Mouse (Mus musculus) forebrain, embryonic 13.5 days (tissue): ENCODE measurements at regions not wholly inside any gene's neighbourhood (a gene's known extent, or its start where the extent isn't known, plus 50 kb on each side); places are given as distances from the start of the nearest gene placed in this dataset.

ENCODE experiments used
- ATAC-seq: fragments of 200-750 bp; cut with Nextera tagmentation; 2 replicates; pipeline ENCODE4 v1.8.0; 2017
- H3K27ac ChIP-seq: fragments of 300-500 bp; sonication (generic); 2 replicates; pipeline ENCODE4 v1.5.1; 2015; ENCODE audit warnings: inconsistent platforms, mild to moderate bottlenecking, moderate library complexity
- H3K27me3 ChIP-seq: fragments of 300-500 bp; sonication (generic); 2 replicates; pipeline ENCODE4 v1.6.1; 2015; ENCODE audit warnings: mild to moderate bottlenecking, inconsistent platforms
- H3K36me3 ChIP-seq: fragments of 300-500 bp; sonication (generic); 2 replicates; pipeline ENCODE4 v1.6.1; 2015; ENCODE audit warnings: mild to moderate bottlenecking, inconsistent platforms; ENCODE audit not compliant: poor library complexity, severe bottlenecking
- H3K4me1 ChIP-seq: fragments of 300-500 bp; sonication (generic); 2 replicates; pipeline ENCODE4 v1.6.1; 2015; ENCODE audit warnings: inconsistent platforms
- H3K4me2 ChIP-seq: fragments of 300-500 bp; sonication (generic); 2 replicates; pipeline ENCODE4 v1.6.1; 2015; ENCODE audit warnings: inconsistent platforms, mild to moderate bottlenecking, moderate library complexity
- H3K4me3 ChIP-seq: fragments of 300-500 bp; sonication (generic); 2 replicates; pipeline ENCODE4 v1.5.1; 2015; ENCODE audit warnings: mild to moderate bottlenecking, inconsistent platforms
- H3K9ac ChIP-seq: fragments of 300-500 bp; sonication (generic); 2 replicates; pipeline ENCODE4 v1.6.1; 2015; ENCODE audit warnings: mild to moderate bottlenecking, inconsistent platforms
- H3K9me3 ChIP-seq: fragments of 300-500 bp; sonication (generic); replicated peaks from 2 replicates; pipeline ENCODE4 v1.6.1; 2016; ENCODE audit warnings: inconsistent platforms
- WGBS: fragments of 180-500 bp; shearing (Covaris S2); methylation state at CpG from one replicate; pipeline ENCODE4 v1.1.7; 2015; 5-methylcytosine and 5-hydroxymethylcytosine counted together

- H3K4me1 ChIP-seq = no peaks in the 10 kb centered on the region
- no peaks in the 10 kb centered on the region for H3K27me3 ChIP-seq
- H3K4me2 ChIP-seq = no peak overlapping the region
- WGBS = 95% methylated on average over 3 of the region's 3 CpGs
- H3K4me3 ChIP-seq = no peak overlapping the region
- no peak overlapping the region for H3K9ac ChIP-seq
- no peaks in the 10 kb centered on the region for H3K36me3 ChIP-seq
- H3K27ac ChIP-seq = no peak overlapping the region
- ATAC-seq = no peak
- H3K9me3 ChIP-seq = 0 out of 2 replicates have a peak, but pooled peaks cover 3% of the 10 kb centered on the region
These were observed 195.4 kb upstream of the G6pd2 start for GRCm38 (mm10) chr5:61613232-61613631.

GRCm38 (mm10) chr5:61630398-61630797, 178.2 kb upstream of the G6pd2 start:
- 81% methylated on average over 1 of the region's 1 CpGs for WGBS
- Histone ChIP-seq H3K4me2 (no peak overlapping the region), H3K9ac (no peak overlapping the region), H3K27me3 (no peaks in the 10 kb centered on the region), H3K4me1 (no peaks in the 10 kb centered on the region), H3K36me3 (no peaks in the 10 kb centered on the region), H3K9me3 (no peaks in the 10 kb centered on the region), H3K27ac (no peak overlapping the region), H3K4me3 (no peak overlapping the region)
- 0 out of 2 replicates have a peak, but pooled peaks have one; percentile 33 for ATAC-seq

GRCm38 (mm10) chr5:61646711-61647110, 161.9 kb upstream of the G6pd2 start:
- no peaks in the 10 kb centered on the region for H3K27me3 ChIP-seq
- H3K36me3 ChIP-seq = no peaks in the 10 kb centered on the region
- ATAC-seq = no peak
- 69% methylated on average over 1 of the region's 1 CpGs for WGBS
- no peak overlapping the region for H3K27ac ChIP-seq
- no peak overlapping the region for H3K4me2 ChIP-seq
- no peak overlapping the region for H3K4me3 ChIP-seq
- H3K9me3 ChIP-seq = no peaks in the 10 kb centered on the region
- no peak overlapping the region for H3K9ac ChIP-seq
- no peaks in the 10 kb centered on the region for H3K4me1 ChIP-seq
